Mouse (Mus musculus) small intestine, adult 2 months (tissue): ENCODE measurements at regions not wholly inside any gene's neighbourhood (a gene's known extent, or its start where the extent isn't known, plus 50 kb on each side); places are given as distances from the start of the nearest gene placed in this dataset.

Experiments
- H3K27ac ChIP-seq: fragments of 200-500 bp; 2 replicates; pipeline ENCODE4 v1.5.1; 2012; ENCODE audit warnings: low read depth, low read length, control low read depth, inconsistent platforms; ENCODE audit not compliant: insufficient read depth
- H3K27me3 ChIP-seq: fragments of 200-500 bp; 2 replicates; pipeline ENCODE4 v1.6.1; 2012; ENCODE audit warnings: mild to moderate bottlenecking, moderate library complexity, low read length, inconsistent platforms; ENCODE audit not compliant: control insufficient read depth, insufficient read depth
- H3K36me3 ChIP-seq: fragments of 200-500 bp; 2 replicates; pipeline ENCODE4 v1.6.1; 2012; ENCODE audit warnings: mild to moderate bottlenecking, low read length, control low read depth, inconsistent platforms; ENCODE audit not compliant: control insufficient read depth, insufficient read depth
- H3K4me1 ChIP-seq: fragments of 200-500 bp; 2 replicates; pipeline ENCODE4 v1.6.1; 2012; ENCODE audit warnings: low read length, inconsistent platforms, mixed read lengths; ENCODE audit not compliant: control insufficient read depth, insufficient read depth, insufficient read length
- H3K4me3 ChIP-seq: fragments of 200-500 bp; 2 replicates; pipeline ENCODE4 v1.5.1; 2012; ENCODE audit warnings: low read depth, mild to moderate bottlenecking, control low read depth, inconsistent platforms, low read length, moderate library complexity
- CTCF ChIP-seq: fragments of 200-500 bp; IDR thresholded peaks from 2 replicates; pipeline ENCODE4 v1.5.1; 2012; ENCODE audit warnings: low read depth, mild to moderate bottlenecking, control low read depth, inconsistent platforms, low read length, moderate library complexity, mixed read lengths; ENCODE audit not compliant: insufficient replicate concordance, insufficient read length; ENCODE audit errors: extremely low read depth
- POLR2A ChIP-seq: fragments of 200-500 bp; IDR thresholded peaks from 2 replicates; pipeline ENCODE4 v1.6.1; 2012; ENCODE audit warnings: low read depth, mild to moderate bottlenecking, control low read depth, inconsistent platforms, low read length, moderate library complexity
- WGBS: fragments of 180-500 bp; shearing (Covaris S2); methylation state at CpG from one replicate; pipeline ENCODE4 v1.1.7; 2018; 5-methylcytosine and 5-hydroxymethylcytosine counted together

DNA sequence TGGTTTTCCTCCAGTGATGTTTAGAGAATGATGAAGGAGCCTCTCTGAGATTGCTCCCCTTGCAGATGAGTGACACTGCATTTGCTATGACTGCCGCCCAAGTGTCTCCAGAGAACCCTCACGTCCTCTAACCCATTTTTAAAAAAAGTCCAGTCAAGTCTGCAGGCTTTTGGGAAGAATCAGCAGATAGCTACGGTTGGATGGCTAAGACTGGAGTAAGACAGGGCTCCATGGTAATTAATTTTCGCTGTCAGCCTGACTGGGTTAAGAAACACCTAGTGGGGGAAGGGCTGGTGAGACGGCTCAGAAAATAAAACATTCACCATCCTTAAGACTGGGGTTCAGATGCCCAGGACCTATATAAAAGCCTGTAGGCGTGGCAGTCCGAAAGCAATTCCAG, 85.9 kb upstream of the Dlg1 start:
- no peak overlapping the region for H3K27ac ChIP-seq
- H3K4me1 ChIP-seq = peaks cover 2% of the 10 kb centered on the region; the same call in 1 of the 2 replicates
- WGBS = 77% methylated on average over 7 of the region's 7 CpGs
- H3K27me3 ChIP-seq = no peaks in the 10 kb centered on the region
- no peak overlapping the region for H3K4me3 ChIP-seq
- TF ChIP-seq POLR2A (no peak), CTCF (no peak)
- no peaks in the 10 kb centered on the region for H3K36me3 ChIP-seq

DNA sequence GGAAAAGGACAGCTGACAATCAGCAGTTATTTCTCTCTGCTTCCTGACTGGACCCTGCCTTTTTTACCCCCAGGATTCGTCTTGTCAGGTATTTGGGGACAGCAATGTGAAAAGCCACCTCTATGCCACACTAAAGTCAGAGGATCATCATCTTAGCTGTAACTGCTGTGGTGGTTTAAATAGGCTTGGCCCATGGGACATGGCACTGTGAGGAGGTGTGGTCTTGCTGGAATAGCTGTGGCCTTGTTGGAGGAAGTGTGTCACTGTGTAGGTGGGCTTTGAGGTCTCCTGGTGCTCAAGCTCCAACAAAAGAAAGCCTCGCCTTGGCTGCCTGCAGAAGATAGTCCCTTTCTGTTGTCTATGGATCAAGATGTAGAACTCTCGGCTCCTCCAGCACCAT, 83.9 kb upstream of the Dlg1 start:
- peaks cover 2% of the 10 kb centered on the region; the same call in 1 of the 2 replicates for H3K4me1 ChIP-seq
- WGBS = 93% methylated on average over 3 of the region's 3 CpGs
- TF ChIP-seq CTCF = no peak
- no peak for TF ChIP-seq POLR2A
- H3K27me3 ChIP-seq = no peaks in the 10 kb centered on the region
- H3K27ac ChIP-seq = no peak overlapping the region
- H3K36me3 ChIP-seq = no peaks in the 10 kb centered on the region
- H3K4me3 ChIP-seq = no peak overlapping the region

DNA sequence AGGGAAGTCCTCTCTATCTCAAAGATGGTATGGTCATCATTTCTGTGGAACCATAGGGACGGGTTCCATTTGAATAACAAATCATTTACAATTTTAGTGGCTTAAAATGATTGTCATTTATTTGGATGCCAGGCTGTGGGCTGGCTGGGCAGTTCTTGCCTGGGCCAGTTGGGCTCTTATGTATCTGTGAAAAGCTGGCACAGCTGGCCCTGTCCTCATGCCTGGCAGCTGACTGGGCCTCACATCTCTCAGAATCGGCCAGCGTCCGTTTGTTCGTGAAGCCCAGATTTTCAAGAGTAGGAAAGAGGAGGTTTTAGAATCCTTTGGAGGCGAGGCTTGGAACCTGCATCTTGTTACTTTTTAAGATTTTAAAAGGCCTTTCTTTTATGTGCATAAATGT, 82.5 kb upstream of the Dlg1 start:
- H3K27me3 ChIP-seq = no peaks in the 10 kb centered on the region
- WGBS = 91% methylated on average over 6 of the region's 6 CpGs
- H3K4me1 ChIP-seq = no peaks in the 10 kb centered on the region
- H3K4me3 ChIP-seq = no peak overlapping the region
- TF ChIP-seq CTCF (no peak), POLR2A (no peak)
- no peaks in the 10 kb centered on the region for H3K36me3 ChIP-seq
- no peak overlapping the region for H3K27ac ChIP-seq

DNA sequence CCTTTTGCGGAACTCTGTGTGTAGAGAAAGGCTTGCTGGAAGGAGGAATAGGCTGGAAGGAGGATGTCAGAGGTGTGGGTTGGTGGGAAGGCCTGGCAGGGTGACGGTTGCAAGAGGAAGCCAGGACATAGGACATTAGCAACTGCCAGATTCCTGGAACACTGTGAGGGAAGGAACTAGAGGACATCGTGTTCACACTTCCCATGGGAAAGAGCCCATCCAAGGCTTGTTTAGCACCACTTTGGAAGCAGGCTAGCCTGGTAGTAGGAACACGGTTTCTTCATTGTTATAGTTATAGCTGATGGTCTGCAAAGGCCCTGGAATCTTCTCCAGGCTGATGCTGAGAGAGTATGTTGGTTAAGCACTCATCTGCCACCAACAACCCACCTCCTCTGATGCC, 80.4 kb upstream of the Dlg1 start:
- TF ChIP-seq POLR2A (no peak), CTCF (no peak)

DNA sequence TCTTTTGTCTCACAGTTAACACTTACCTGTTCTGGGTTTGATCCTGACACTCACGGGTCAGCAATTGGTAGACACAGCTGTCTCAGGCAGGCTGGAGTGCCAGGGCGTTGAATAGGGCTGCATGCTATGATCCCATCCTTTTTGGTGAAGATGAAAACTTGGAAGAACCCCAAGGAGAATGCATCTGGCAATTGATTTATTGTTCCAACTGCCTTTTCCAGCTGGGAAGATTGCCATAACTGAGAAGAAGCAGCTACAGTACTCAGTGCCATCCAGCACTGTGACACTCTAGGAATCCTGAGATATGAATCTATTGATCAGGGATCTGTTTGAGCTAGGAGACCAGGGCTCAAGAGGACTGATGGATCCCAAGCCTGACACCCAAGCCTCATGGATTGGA, 79.6 kb upstream of the Dlg1 start:
- TF ChIP-seq POLR2A (no peak), CTCF (no peak)
- Histone ChIP-seq H3K4me1 (peaks cover 4% of the 10 kb centered on the region; the same call in 1 of the 2 replicates), H3K27ac (no peak overlapping the region), H3K4me3 (no peak overlapping the region), H3K36me3 (no peaks in the 10 kb centered on the region), H3K27me3 (no peaks in the 10 kb centered on the region)
- 87% methylated on average over 2 of the region's 2 CpGs for WGBS

More for the DNA sequence above, 80.4 kb upstream of the Dlg1 start:
- Histone ChIP-seq H3K4me1 (peaks cover 4% of the 10 kb centered on the region; the same call in 1 of the 2 replicates), H3K27ac (no peak overlapping the region), H3K36me3 (no peaks in the 10 kb centered on the region), H3K4me3 (no peak overlapping the region), H3K27me3 (no peaks in the 10 kb centered on the region)
- 95% methylated on average over 4 of the region's 4 CpGs for WGBS

DNA sequence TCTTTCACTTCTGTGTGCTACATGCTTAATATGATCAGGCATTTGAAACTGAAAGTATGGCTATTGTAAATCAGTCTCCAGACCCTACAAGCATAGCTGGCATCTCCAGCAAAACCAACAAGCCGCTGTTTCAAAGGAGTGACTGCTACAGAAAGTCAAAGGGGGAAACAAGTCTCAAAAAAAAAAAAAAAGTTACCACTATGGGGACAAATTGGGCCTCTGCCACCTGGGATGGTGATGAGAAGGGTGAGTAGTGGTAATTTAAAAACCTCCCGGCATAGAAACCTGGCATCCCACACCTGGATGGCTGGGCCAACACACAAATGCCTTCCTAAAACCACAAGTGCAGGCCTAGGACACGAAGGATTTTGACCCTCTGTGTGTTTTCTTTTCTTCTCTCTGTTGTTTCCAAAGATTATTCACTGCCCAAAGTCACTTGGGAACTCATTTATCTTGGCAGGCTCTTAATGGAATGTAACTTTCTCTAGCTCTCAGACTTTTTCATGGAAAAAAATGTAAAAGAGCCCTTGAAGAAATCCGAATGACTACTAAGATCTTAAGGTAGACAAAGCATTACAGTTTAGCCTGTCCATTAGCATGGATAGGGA, 78.9 kb upstream of the Dlg1 start:
- peaks cover 4% of the 10 kb centered on the region; the same call in 1 of the 2 replicates for H3K4me1 ChIP-seq
- no peak for TF ChIP-seq POLR2A
- TF ChIP-seq CTCF = no peak
- 66% methylated on average over 4 of the region's 4 CpGs for WGBS
- no peaks in the 10 kb centered on the region for H3K27me3 ChIP-seq
- no peak overlapping the region for H3K27ac ChIP-seq
- no peaks in the 10 kb centered on the region for H3K36me3 ChIP-seq
- no peak overlapping the region for H3K4me3 ChIP-seq

DNA sequence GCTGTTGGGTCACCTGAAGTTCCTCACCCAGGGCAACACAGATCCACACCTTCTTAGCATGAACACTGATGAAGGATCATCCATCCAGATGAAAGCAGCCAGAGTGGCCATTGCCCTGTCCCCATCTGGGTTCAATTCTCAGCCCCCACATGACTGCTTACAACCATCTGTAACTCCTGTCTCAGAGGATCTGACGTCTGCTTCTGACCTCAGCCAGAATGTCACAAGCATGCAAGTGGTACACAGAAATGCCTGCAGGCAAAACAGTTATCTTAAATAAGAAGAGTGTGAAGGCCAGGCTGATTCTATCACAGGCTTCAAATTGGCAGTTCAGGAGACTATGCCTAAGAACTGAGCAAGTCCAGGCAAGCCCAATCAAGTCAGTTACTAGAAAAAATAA, 76.2 kb upstream of the Dlg1 start:
- WGBS = 63% methylated on average over 1 of the region's 1 CpGs
- Histone ChIP-seq H3K4me1 (peaks cover 4% of the 10 kb centered on the region; the same call in 1 of the 2 replicates), H3K27ac (no peak overlapping the region), H3K4me3 (no peak overlapping the region), H3K36me3 (no peaks in the 10 kb centered on the region), H3K27me3 (no peaks in the 10 kb centered on the region)
- TF ChIP-seq CTCF (no peak), POLR2A (no peak)

DNA sequence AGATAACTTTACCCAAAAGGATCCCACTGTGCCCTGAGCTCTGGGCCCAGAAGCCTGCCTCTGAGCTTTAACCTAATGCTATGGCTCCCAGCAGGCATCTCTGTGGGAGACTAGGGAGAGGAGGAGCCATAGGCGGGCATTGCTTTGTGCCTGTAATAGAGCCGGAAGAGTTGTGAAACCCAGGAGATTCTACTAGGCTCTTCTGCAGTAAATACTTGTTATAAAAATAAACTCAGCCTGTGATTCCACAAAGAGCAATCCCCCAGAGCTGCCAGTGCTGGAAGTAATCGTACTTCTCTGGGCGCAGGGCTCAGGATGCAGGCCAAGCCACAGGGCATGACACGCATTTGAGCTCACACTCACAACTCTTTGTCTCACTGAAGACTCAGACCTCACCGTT, 73.7 kb upstream of the Dlg1 start:
- TF ChIP-seq POLR2A (no peak), CTCF (no peak)
- no peak overlapping the region for H3K4me3 ChIP-seq
- WGBS = 67% methylated on average over 6 of the region's 6 CpGs
- no peaks in the 10 kb centered on the region for H3K27me3 ChIP-seq
- no peak overlapping the region for H3K27ac ChIP-seq
- H3K36me3 ChIP-seq = no peaks in the 10 kb centered on the region
- peaks cover 9% of the 10 kb centered on the region; the same call in 1 of the 2 replicates for H3K4me1 ChIP-seq
